Mouse (Mus musculus) MEL (cell line): ENCODE measurements at regions not wholly inside any gene's neighbourhood (a gene's known extent, or its start where the extent isn't known, plus 50 kb on each side); places are given as distances from the start of the nearest gene placed in this dataset.

Experiments used
- CHD2 ChIP-seq: IDR thresholded peaks from 2 replicates; pipeline ENCODE4 v1.6.1; 2011; ENCODE audit warnings: low read length, improper control_type of control experiment
- CTCF ChIP-seq, 3 experiments: IDR thresholded peaks in 2 of 3; conservative IDR thresholded peaks in 1 of 3; 2 replicates each; pipeline ENCODE4 v1.5.1; 2011 to 2012; ENCODE audit warnings: low read length in 3 of 3, low read depth in 2 of 3, mild to moderate bottlenecking in 2 of 3, improper control_type of control experiment in 1 of 3, inconsistent platforms in 1 of 3, mixed read lengths in 1 of 3, moderate library complexity in 1 of 3; ENCODE audit not compliant: control insufficient read depth in 1 of 3, insufficient read depth in 1 of 3, poor library complexity in 1 of 3, severe bottlenecking in 1 of 3
- E2F4 ChIP-seq: IDR thresholded peaks from 2 replicates; pipeline ENCODE4 v1.6.1; 2011; ENCODE audit warnings: low read depth, low read length, improper control_type of control experiment, borderline replicate concordance
- EP300 ChIP-seq, 2 experiments: IDR thresholded peaks; 2 replicates each; pipeline ENCODE4 v1.6.1; 2011; ENCODE audit warnings: improper control_type of control experiment in 2 of 2, low read length in 2 of 2, low read depth in 1 of 2, mild to moderate bottlenecking in 1 of 2
- HCFC1 ChIP-seq: IDR thresholded peaks from 2 replicates; pipeline ENCODE4 v1.6.1; 2012; ENCODE audit warnings: low read depth, mild to moderate bottlenecking, inconsistent platforms, low read length, improper control_type of control experiment, moderate library complexity
- POLR2AphosphoS2 ChIP-seq: IDR thresholded peaks from 2 replicates; pipeline ENCODE4 v1.6.1; 2011; ENCODE audit warnings: low read length, improper control_type of control experiment
- TAL1 ChIP-seq: IDR thresholded peaks from 2 replicates; pipeline ENCODE4 v1.6.1; 2012; ENCODE audit warnings: mild to moderate bottlenecking, inconsistent platforms, low read length, moderate library complexity, mixed read lengths

DNA sequence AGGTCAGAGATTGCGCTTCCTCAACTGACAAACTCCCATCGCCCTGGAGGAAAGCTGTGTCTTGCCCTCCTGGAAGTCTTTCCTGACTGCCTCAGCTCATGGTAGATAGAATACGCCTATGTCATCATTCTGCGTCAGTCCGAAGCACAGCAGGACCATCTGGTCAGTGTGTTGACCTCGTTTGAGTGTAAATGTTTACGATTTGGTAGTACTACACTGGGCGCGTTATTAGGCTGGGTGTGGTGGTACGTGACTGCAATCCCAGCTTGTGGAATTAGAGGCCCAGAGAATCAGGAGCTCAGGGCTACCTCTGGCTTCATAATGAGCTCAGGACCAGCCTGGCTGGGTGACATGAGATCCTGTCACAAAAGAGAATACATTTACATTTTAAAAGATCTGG lies 62.0 kb upstream of the Cbln4 start:
- no peak for TF ChIP-seq CTCF (IDR thresholded peaks at IDR 0.05 in 2 of 3, conservative IDR thresholded peaks at IDR 0.05 in 1 of 3; ENCODE audit: control insufficient read depth in 1 of 3, insufficient read depth in 1 of 3, low read depth in 2 of 3, low read length in 3 of 3, poor library complexity in 1 of 3, severe bottlenecking in 1 of 3)
- TF ChIP-seq CHD2, result no peak
- TF ChIP-seq EP300 (IDR thresholded peaks at IDR 0.05; ENCODE audit: low read depth in 1 of 2, low read length in 2 of 2), result no peak
- no peak for TF ChIP-seq E2F4
- TF ChIP-seq TAL1, result no peak
- no peak for TF ChIP-seq POLR2AphosphoS2
- TF ChIP-seq HCFC1, result no peak
